Mouse (Mus musculus) small intestine, adult 2 months (tissue): ENCODE data around the gene Gpr62. TPM values are rescaled to one million over a fixed set of nuclear protein-coding genes. Genes with fewer than 3 reads are reported as not detected.

Source experiments
- H3K27ac ChIP-seq: fragments of 200-500 bp; 2 replicates; pipeline ENCODE4 v1.5.1; 2012; ENCODE audit warnings: low read depth, low read length, control low read depth, inconsistent platforms; ENCODE audit not compliant: insufficient read depth
- H3K27me3 ChIP-seq: fragments of 200-500 bp; 2 replicates; pipeline ENCODE4 v1.6.1; 2012; ENCODE audit warnings: mild to moderate bottlenecking, moderate library complexity, low read length, inconsistent platforms; ENCODE audit not compliant: control insufficient read depth, insufficient read depth
- H3K36me3 ChIP-seq: fragments of 200-500 bp; 2 replicates; pipeline ENCODE4 v1.6.1; 2012; ENCODE audit warnings: mild to moderate bottlenecking, low read length, control low read depth, inconsistent platforms; ENCODE audit not compliant: control insufficient read depth, insufficient read depth
- H3K4me1 ChIP-seq: fragments of 200-500 bp; 2 replicates; pipeline ENCODE4 v1.6.1; 2012; ENCODE audit warnings: low read length, inconsistent platforms, mixed read lengths; ENCODE audit not compliant: control insufficient read depth, insufficient read depth, insufficient read length
- H3K4me3 ChIP-seq: fragments of 200-500 bp; 2 replicates; pipeline ENCODE4 v1.5.1; 2012; ENCODE audit warnings: low read depth, mild to moderate bottlenecking, control low read depth, inconsistent platforms, low read length, moderate library complexity
- CTCF ChIP-seq: fragments of 200-500 bp; IDR thresholded peaks from 2 replicates; pipeline ENCODE4 v1.5.1; 2012; ENCODE audit warnings: low read depth, mild to moderate bottlenecking, control low read depth, inconsistent platforms, low read length, moderate library complexity, mixed read lengths; ENCODE audit not compliant: insufficient replicate concordance, insufficient read length; ENCODE audit errors: extremely low read depth
- POLR2A ChIP-seq: fragments of 200-500 bp; IDR thresholded peaks from 2 replicates; pipeline ENCODE4 v1.6.1; 2012; ENCODE audit warnings: low read depth, mild to moderate bottlenecking, control low read depth, inconsistent platforms, low read length, moderate library complexity
- WGBS: fragments of 180-500 bp; shearing (Covaris S2); methylation state at CpG from one replicate; pipeline ENCODE4 v1.1.7; 2018; 5-methylcytosine and 5-hydroxymethylcytosine counted together
- polyA plus RNA-seq: library from polyadenylated mRNA; depleted of rRNA; stranded (reverse); fragments of >200 nt; gene quantifications from 2 replicates; pipeline ENCODE4 v1.2.3, GENCODE M21; 2012; rRNA removed

Gene Gpr62
- polyA plus RNA-seq, 1 experiment, result 0.39 TPM

- no peaks in the 10 kb centered on the region for H3K4me1 ChIP-seq
- 21% methylated on average over 29 of the region's 29 CpGs for WGBS
- no peaks in the 10 kb centered on the region for H3K36me3 ChIP-seq
- TF ChIP-seq POLR2A (no peak), CTCF (no peak)
- H3K27ac ChIP-seq, result no peak overlapping the region
- 0 out of 2 replicates have a peak overlapping the region, but pooled peaks have one; percentile 7 for H3K4me3 ChIP-seq
- peaks cover 6% of the 10 kb centered on the region; the same call in 1 of the 2 replicates for H3K27me3 ChIP-seq
Observed at GRCm38 (mm10) chr9:106417841-106418625, 47.7 kb downstream of the Gpr62 start.

GRCm38 (mm10) chr9:106416826-106417225, 48.9 kb downstream of the Gpr62 start:
- no peak for TF ChIP-seq CTCF
- Histone ChIP-seq H3K4me1 (no peaks in the 10 kb centered on the region), H3K36me3 (no peaks in the 10 kb centered on the region), H3K27ac (no peak overlapping the region), H3K27me3 (peaks cover 6% of the 10 kb centered on the region; the same call in 1 of the 2 replicates), H3K4me3 (no peak overlapping the region)
- WGBS, result 88% methylated on average over 6 of the region's 6 CpGs

Other genes starting within 250 kb of the Gpr62 start
- 3.3 and 3.8 TPM in 2 replicates for gene Tlr9, start 243.3 kb downstream of the Gpr62 start, polyA plus RNA-seq
- gene Alas1, start 217.3 kb downstream of the Gpr62 start, polyA plus RNA-seq, result 117 and 156 TPM in 2 replicates
- 6.5 and 14.9 TPM in 2 replicates for gene Poc1a, start 184.9 kb downstream of the Gpr62 start, polyA plus RNA-seq
- 15.9 and 20.0 TPM in 2 replicates for gene Dusp7, start 97.3 kb downstream of the Gpr62 start, polyA plus RNA-seq
- 259 and 390 TPM in 2 replicates for gene Rpl29, start 36.5 kb downstream of the Gpr62 start, polyA plus RNA-seq
- 45.3 and 120 TPM in 2 replicates for gene Acy1, start 27.6 kb downstream of the Gpr62 start, polyA plus RNA-seq
- gene Abhd14b, start 18.5 kb downstream of the Gpr62 start, polyA plus RNA-seq, result 40.3 and 53.1 TPM in 2 replicates
- 17.2 and 28.9 TPM in 2 replicates for gene Abhd14a, start 18.3 kb downstream of the Gpr62 start, polyA plus RNA-seq
- gene Pcbp4, start 12.6 kb downstream of the Gpr62 start, polyA plus RNA-seq, result 20.4 and 21.1 TPM in 2 replicates
- 11.1 and 18.3 TPM in 2 replicates for gene Rrp9, start 10.0 kb upstream of the Gpr62 start, polyA plus RNA-seq
- gene Parp3, start 11.0 kb upstream of the Gpr62 start, polyA plus RNA-seq, result 13.5 and 19.5 TPM in 2 replicates
- gene Iqcf1, start 34.0 kb upstream of the Gpr62 start, polyA plus RNA-seq, result not detected in 2 replicates
- not detected in 2 replicates for gene Iqcf5, start 48.6 kb upstream of the Gpr62 start, polyA plus RNA-seq
- not detected in 2 replicates for gene Iqcf3, start 95.7 kb upstream of the Gpr62 start, polyA plus RNA-seq
- not detected in 2 replicates for gene Iqcf4, start 105.1 kb upstream of the Gpr62 start, polyA plus RNA-seq
- not detected in 2 replicates for gene Iqcf6, start 160.6 kb upstream of the Gpr62 start, polyA plus RNA-seq
- gene Grm2, start 190.1 kb upstream of the Gpr62 start, polyA plus RNA-seq, result 0.14 TPM in 1 of 2 replicates, not detected in the other
- 50.1 and 77.9 TPM in 2 replicates for gene Tex264, start 220.0 kb upstream of the Gpr62 start, polyA plus RNA-seq